Mouse (Mus musculus) myocyte (in vitro differentiated cells): ENCODE data around the gene Cttnbp2nl. TPM values are rescaled to one million over a fixed set of nuclear protein-coding genes. Genes with fewer than 3 reads are reported as not detected.

Experiments
- H3K27me3 ChIP-seq: one replicate; pipeline ENCODE4 v1.6.1; 2011; ENCODE audit not compliant: control insufficient read depth, insufficient read depth, insufficient read length
- H3K36me3 ChIP-seq: one replicate; pipeline ENCODE4 v1.6.1; 2011; ENCODE audit not compliant: control insufficient read depth, insufficient read depth
- H3K4me2 ChIP-seq: one replicate; pipeline ENCODE4 v1.6.1; 2011; ENCODE audit warnings: low read depth, control low read depth
- H3K4me3 ChIP-seq: one replicate; pipeline ENCODE4 v1.5.1; 2011; ENCODE audit warnings: mild to moderate bottlenecking, control low read depth, moderate library complexity
- H3K79me2 ChIP-seq: one replicate; pipeline ENCODE4 v1.6.1; 2011; ENCODE audit not compliant: control insufficient read depth, insufficient read depth
- H3ac ChIP-seq: one replicate; pipeline ENCODE4 v1.6.1; 2011; ENCODE audit not compliant: control insufficient read depth, insufficient read length
- CEBPB ChIP-seq: IDR thresholded peaks from 2 replicates; pipeline ENCODE4 v1.6.1; 2011; ENCODE audit warnings: mild to moderate bottlenecking, moderate library complexity; ENCODE audit not compliant: poor library complexity, insufficient read depth, severe bottlenecking
- E2F4 ChIP-seq: IDR thresholded peaks from one replicate; pipeline ENCODE4 v1.6.1; 2011; ENCODE audit warnings: mild to moderate bottlenecking, control low read depth, moderate library complexity; ENCODE audit not compliant: insufficient read depth
- MAX ChIP-seq: IDR thresholded peaks from one replicate; pipeline ENCODE4 v1.6.1; 2011; ENCODE audit warnings: low read depth, mild to moderate bottlenecking, control low read depth
- MYOD1 ChIP-seq, 3 experiments: IDR thresholded peaks; one replicate each; pipeline ENCODE4 v1.6.1; 2011; ENCODE audit warnings: control low read depth in 2 of 3, low read depth in 2 of 3, mild to moderate bottlenecking in 2 of 3, moderate library complexity in 1 of 3; ENCODE audit not compliant: insufficient read length in 2 of 3, control insufficient read depth in 1 of 3
- MYOG ChIP-seq, 3 experiments: IDR thresholded peaks; one replicate each; pipeline ENCODE4 v1.6.1; 2011; ENCODE audit warnings: control low read depth in 2 of 3, low read depth in 2 of 3, mild to moderate bottlenecking in 2 of 3; ENCODE audit not compliant: insufficient read length in 2 of 3, control insufficient read depth in 1 of 3, insufficient read depth in 1 of 3
- POLR2A ChIP-seq: IDR thresholded peaks from one replicate; pipeline ENCODE4 v1.6.1; 2011; ENCODE audit warnings: low read depth, mild to moderate bottlenecking, control low read depth, moderate library complexity; ENCODE audit not compliant: insufficient read length
- POLR2AphosphoS2 ChIP-seq: IDR thresholded peaks from one replicate; pipeline ENCODE4 v1.6.1; 2011; ENCODE audit warnings: low read depth, control low read depth; ENCODE audit not compliant: insufficient read length
- REST ChIP-seq: IDR thresholded peaks from one replicate; pipeline ENCODE4 v1.6.1; 2011; ENCODE audit warnings: mild to moderate bottlenecking, control low read depth, moderate library complexity; ENCODE audit not compliant: insufficient read depth, insufficient read length
- SRF ChIP-seq: IDR thresholded peaks from one replicate; pipeline ENCODE4 v1.6.1; 2011; ENCODE audit warnings: low read depth; ENCODE audit not compliant: control insufficient read depth, insufficient read length
- TCF12 ChIP-seq: IDR thresholded peaks from one replicate; pipeline ENCODE4 v1.6.1; 2011; ENCODE audit warnings: mild to moderate bottlenecking, control low read depth; ENCODE audit not compliant: poor library complexity, insufficient read depth, severe bottlenecking
- TCF3 ChIP-seq: IDR thresholded peaks from one replicate; pipeline ENCODE4 v1.6.1; 2011; ENCODE audit warnings: low read depth, control low read depth; ENCODE audit not compliant: insufficient read length
- USF1 ChIP-seq: IDR thresholded peaks from one replicate; pipeline ENCODE4 v1.6.1; 2011; ENCODE audit warnings: low read depth, mild to moderate bottlenecking, control low read depth, moderate library complexity
- polyA plus RNA-seq: library from polyadenylated mRNA; unstranded; fragments of >200 nt; fragmentation: generic; extraction: Trizol; gene quantifications from one replicate; pipeline ENCODE4 v1.2.1, GENCODE M21; 2012; ENCODE audit warnings: missing spikeins

Cttnbp2nl gene
- polyA plus RNA-seq, 1 experiment: 8.9 TPM

- Histone ChIP-seq H3K4me3 (no peak overlapping the region), H3K79me2 (peaks cover 81% of the 10 kb centered on the region), H3K27me3 (no peaks in the 10 kb centered on the region), H3K4me2 (no peak overlapping the region), H3K36me3 (peaks cover 7% of the 10 kb centered on the region), H3ac (no peak overlapping the region)
- TF ChIP-seq POLR2AphosphoS2: no peak
- no peak for TF ChIP-seq CEBPB
- no peak for TF ChIP-seq POLR2A
- no peak for TF ChIP-seq MYOG (IDR thresholded peaks at IDR 0.05; ENCODE audit: control insufficient read depth in 1 of 3, insufficient read depth in 1 of 3, insufficient read length in 2 of 3, low read depth in 2 of 3)
- TF ChIP-seq TCF12: no peak
- TF ChIP-seq REST: no peak
- TF ChIP-seq TCF3: no peak
- no peak for TF ChIP-seq USF1
- TF ChIP-seq MYOD1 (IDR thresholded peaks at IDR 0.05; ENCODE audit: control insufficient read depth in 1 of 3, insufficient read length in 2 of 3, low read depth in 2 of 3): no peak
- no peak for TF ChIP-seq SRF
- TF ChIP-seq E2F4: no peak
- TF ChIP-seq MAX: no peak
Measured at GRCm38 (mm10) chr3:105040983-105041625, 11.8 kb downstream of the Cttnbp2nl start.

- H3K79me2 ChIP-seq: peaks cover 70% of the 10 kb centered on the region
- no peak overlapping the region for H3ac ChIP-seq
- no peak overlapping the region for H3K4me2 ChIP-seq
- H3K4me3 ChIP-seq: no peak overlapping the region
- TF ChIP-seq REST (no peak), TCF12 (no peak), SRF (no peak), E2F4 (no peak), USF1 (no peak), POLR2A (no peak), MAX (no peak), CEBPB (no peak), MYOD1 (IDR thresholded peaks at IDR 0.05; ENCODE audit: control insufficient read depth in 1 of 3, insufficient read length in 2 of 3, low read depth in 2 of 3) (no peak), MYOG (IDR thresholded peaks at IDR 0.05; ENCODE audit: control insufficient read depth in 1 of 3, insufficient read depth in 1 of 3, insufficient read length in 2 of 3, low read depth in 2 of 3) (no peak), POLR2AphosphoS2 (no peak), TCF3 (no peak)
- peaks cover 8% of the 10 kb centered on the region for H3K36me3 ChIP-seq
- H3K27me3 ChIP-seq: no peaks in the 10 kb centered on the region
Measured at GRCm38 (mm10) chr3:105040002-105040401, 12.9 kb downstream of the Cttnbp2nl start.

- peaks cover 28% of the 10 kb centered on the region for H3K36me3 ChIP-seq
- no peak for TF ChIP-seq E2F4
- TF ChIP-seq MYOG (IDR thresholded peaks at IDR 0.05; ENCODE audit: control insufficient read depth in 1 of 3, insufficient read depth in 1 of 3, insufficient read length in 2 of 3, low read depth in 2 of 3): no peak
- TF ChIP-seq REST: no peak
- no peak for TF ChIP-seq TCF3
- no peak for TF ChIP-seq POLR2A
- no peak for TF ChIP-seq MYOD1 (IDR thresholded peaks at IDR 0.05; ENCODE audit: control insufficient read depth in 1 of 3, insufficient read length in 2 of 3, low read depth in 2 of 3)
- TF ChIP-seq POLR2AphosphoS2: no peak
- TF ChIP-seq MAX: no peak
- no peak for TF ChIP-seq CEBPB
- TF ChIP-seq USF1: no peak
- TF ChIP-seq TCF12: no peak
- no peak for TF ChIP-seq SRF
- no peak overlapping the region for H3K4me3 ChIP-seq
- H3K27me3 ChIP-seq: no peaks in the 10 kb centered on the region
- no peak overlapping the region for H3ac ChIP-seq
- peaks cover 45% of the 10 kb centered on the region for H3K79me2 ChIP-seq
- no peak overlapping the region for H3K4me2 ChIP-seq
Measured at GRCm38 (mm10) chr3:105037240-105037770, 15.6 kb downstream of the Cttnbp2nl start.

GRCm38 (mm10) chr3:105036281-105036847, 16.6 kb downstream of the Cttnbp2nl start:
- Histone ChIP-seq H3K36me3 (peaks cover 28% of the 10 kb centered on the region), H3K4me3 (no peak overlapping the region), H3K27me3 (no peaks in the 10 kb centered on the region), H3K4me2 (no peak overlapping the region), H3ac (no peak overlapping the region), H3K79me2 (peaks cover 36% of the 10 kb centered on the region)
- TF ChIP-seq MAX (no peak), TCF12 (no peak), TCF3 (no peak), MYOG (IDR thresholded peaks at IDR 0.05; ENCODE audit: control insufficient read depth in 1 of 3, insufficient read depth in 1 of 3, insufficient read length in 2 of 3, low read depth in 2 of 3) (no peak), REST (no peak), POLR2AphosphoS2 (no peak), CEBPB (no peak), POLR2A (no peak), MYOD1 (IDR thresholded peaks at IDR 0.05; ENCODE audit: control insufficient read depth in 1 of 3, insufficient read length in 2 of 3, low read depth in 2 of 3) (no peak), USF1 (no peak), E2F4 (no peak), SRF (no peak)
